8 mouse cellular contexts compared by ENCODE assay signal in the genomic region with DNA sequence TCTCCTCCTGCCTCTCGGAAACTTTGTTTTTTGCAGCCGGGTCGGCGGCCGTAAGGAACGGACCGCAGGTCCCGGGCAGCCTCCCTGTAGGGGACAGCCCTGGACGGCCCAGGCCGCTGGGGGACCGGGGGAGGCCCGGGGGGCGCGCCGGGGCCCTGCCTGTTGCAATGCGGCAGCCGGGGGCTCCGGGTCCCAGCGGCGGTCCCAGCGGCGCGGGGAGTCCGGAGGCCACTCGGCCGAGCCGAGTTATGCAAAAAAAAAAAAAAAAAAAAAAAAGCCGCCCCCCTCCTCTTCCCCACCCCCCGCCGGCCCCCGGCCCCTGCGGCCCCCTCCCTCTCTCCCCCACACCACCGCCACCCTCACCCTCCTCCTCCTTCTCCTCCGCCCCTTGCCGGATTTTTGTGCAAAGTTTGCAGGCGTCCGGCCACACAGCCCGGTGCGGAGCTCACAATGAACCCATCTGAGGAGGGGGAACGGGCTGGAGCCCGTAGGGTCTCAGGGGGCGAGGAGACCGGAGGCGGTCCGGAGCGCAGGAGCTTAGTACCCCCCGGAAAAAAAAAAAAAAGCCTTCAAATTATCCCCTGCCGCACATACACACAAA. TPM values are rescaled to one million over a fixed set of nuclear protein-coding genes. Genes with fewer than 3 reads are reported as not detected.
DNase-seq lines count a peak whose midpoint lies in the region; ATAC-seq lines count a peak whose summit lies in the region.

Zfp423 (minus strand) TSS at position 276 of the 601 bp plus-strand sequence.

- ATAC-seq in erythroblast, adult 5-6 weeks (replicated peaks; ENCODE audit: low FRiP score, poor library complexity, severe bottlenecking) = no peak
- peak; percentile 7; the same call in 1 of the 2 replicates for ATAC-seq in embryonic facial prominence, embryonic 14.5 days (ENCODE audit: low read depth)
- ATAC-seq in neural tube, embryonic 11.5 days (ENCODE audit: insufficient read depth, low FRiP score, low TSS enrichment) = peak; percentile 28

- peaks cover 88% of the 10 kb centered on the region for H3K27me3 ChIP-seq in erythroblast, embryonic 14.5 days (ENCODE audit: control insufficient read depth)
- peaks cover 19% of the 10 kb centered on the region for H3K27me3 ChIP-seq in embryonic facial prominence, embryonic 14.5 days (replicated peaks; ENCODE audit: control insufficient read depth, insufficient read depth, low read length)
- peaks cover 32% of the 10 kb centered on the region for H3K27me3 ChIP-seq in limb, embryonic 10.5 days (ENCODE audit: low read depth, poor library complexity, severe bottlenecking)
- H3K27me3 ChIP-seq in neural tube, embryonic 11.5 days (ENCODE audit: control insufficient read depth, insufficient read depth, low read length) = peaks cover 7% of the 10 kb centered on the region; the same call in 1 of the 2 replicates

- H3K4me3 ChIP-seq in erythroblast, embryonic 14.5 days (replicated peaks) = peak within 1 kb of the TSS; percentile 24
- peak within 1 kb of the TSS; percentile 92 for H3K4me3 ChIP-seq in embryonic facial prominence, embryonic 14.5 days (ENCODE audit: low read depth, low read length)
- H3K4me3 ChIP-seq in limb, embryonic 10.5 days = peak within 1 kb of the TSS; percentile 89
- peak within 1 kb of the TSS; percentile 95 for H3K4me3 ChIP-seq in neural tube, embryonic 11.5 days (ENCODE audit: low read depth, low read length)

- peak within 1 kb of the TSS; percentile 99 for H3K27ac ChIP-seq in embryonic facial prominence, embryonic 14.5 days (replicated peaks; ENCODE audit: low read depth, low read length)
- peak within 1 kb of the TSS; percentile 99 for H3K27ac ChIP-seq in limb, embryonic 10.5 days
- H3K27ac ChIP-seq in neural tube, embryonic 11.5 days (ENCODE audit: low read depth, low read length) = peak within 1 kb of the TSS; percentile 98

- intact Hi-C loops in heart, postnatal 25 days (cut with DNase I) = loop anchor here (5.0 kb wide), 1 partner anchor 42 kb away; no protein-coding TSS in a partner anchor

- peak within 1 kb of the TSS; percentile 96 for H3K9ac ChIP-seq in embryonic facial prominence, embryonic 14.5 days (ENCODE audit: low read depth, low read length)
- peak within 1 kb of the TSS; percentile 96 for H3K9ac ChIP-seq in neural tube, embryonic 11.5 days (ENCODE audit: low read length)

- H3K9me3 ChIP-seq in erythroblast, embryonic 14.5 days (ENCODE audit: control insufficient read depth, low read length) = peaks cover 2% of the 10 kb centered on the region; the same call in 1 of the 2 replicates
- no peaks in the 10 kb centered on the region for H3K9me3 ChIP-seq in embryonic facial prominence, embryonic 14.5 days (ENCODE audit: control insufficient read depth, low read length)
- H3K9me3 ChIP-seq in limb, embryonic 10.5 days (replicated peaks) = no peaks in the 10 kb centered on the region
- no peaks in the 10 kb centered on the region for H3K9me3 ChIP-seq in neural tube, embryonic 11.5 days (ENCODE audit: control insufficient read depth, low read length)

- no peaks in the 10 kb centered on the region for H3K4me1 ChIP-seq in erythroblast, embryonic 14.5 days (ENCODE audit: control insufficient read depth)
- peaks cover 46% of the 10 kb centered on the region for H3K4me1 ChIP-seq in embryonic facial prominence, embryonic 14.5 days (ENCODE audit: control insufficient read depth, insufficient read depth, low read length)
- peaks cover 68% of the 10 kb centered on the region for H3K4me1 ChIP-seq in limb, embryonic 10.5 days
- peaks cover 39% of the 10 kb centered on the region for H3K4me1 ChIP-seq in neural tube, embryonic 11.5 days (ENCODE audit: control insufficient read depth, insufficient read depth, low read length)

- no peaks in the 10 kb centered on the region for H3K36me3 ChIP-seq in erythroblast, embryonic 14.5 days (ENCODE audit: control insufficient read depth)
- H3K36me3 ChIP-seq in embryonic facial prominence, embryonic 14.5 days (ENCODE audit: control insufficient read depth, insufficient read depth, low read length) = no peaks in the 10 kb centered on the region
- H3K36me3 ChIP-seq in limb, embryonic 10.5 days = no peaks in the 10 kb centered on the region
- H3K36me3 ChIP-seq in neural tube, embryonic 11.5 days (ENCODE audit: control insufficient read depth, insufficient read depth, low read length) = no peaks in the 10 kb centered on the region

- WGBS in embryonic facial prominence, embryonic 14.5 days = 0% methylated on average over 26 of the region's 48 CpGs
- WGBS in limb, embryonic 10.5 days = under 1% methylated on average over 32 of the region's 48 CpGs
- WGBS in neural tube, embryonic 11.5 days = under 1% methylated on average over 40 of the region's 48 CpGs

- peak; percentile 60 for DNase-seq in MN1 (ENCODE audit: low spot score)
- peak; percentile 83 for DNase-seq in embryonic facial prominence, embryonic 14.5 days (ENCODE audit: low spot score)
- DNase-seq in heart, postnatal 25 days (ENCODE audit: low spot score) = peak; percentile 20
- no peak for DNase-seq in limb, embryonic 10.5 days (ENCODE audit: low spot score)
- DNase-seq in neural tube, embryonic 11.5 days (ENCODE audit: low spot score) = peak; percentile 78
- DNase-seq in urinary bladder, postnatal 10 days (ENCODE audit: low spot score) = no peak

- peak within 1 kb of the TSS; percentile 98 for H3K4me2 ChIP-seq in embryonic facial prominence, embryonic 14.5 days (ENCODE audit: low read depth, low read length)
- H3K4me2 ChIP-seq in neural tube, embryonic 11.5 days (ENCODE audit: low read depth) = peak within 1 kb of the TSS; percentile 92

RNA-seq across cellular contexts. Expression of gene Zfp423, which starts in this region (rescaled TPM):
- polyA plus RNA-seq in erythroblast, embryonic 14.5 days (2012) = 0.01 TPM in 1 of 2 replicates, not detected in the other
- total RNA-seq in erythroblast, adult 5-6 weeks (2015; ENCODE audit: low replicate concordance) = not detected in 2 replicates
- total RNA-seq in erythroblast, adult 5-6 weeks (2017; ENCODE audit: low replicate concordance) = 3.2 TPM in 1 of 2 replicates, not detected in the other
- polyA plus RNA-seq in embryonic facial prominence, embryonic 14.5 days (2014; fragmentation: Nextera tagmentation; extraction: Ambion mirVana) = 23.1 and 24.8 TPM in 2 replicates
- 1 to 10 TPM; 6.1 to 6.7 TPM for total RNA-seq in heart, postnatal 25 days (2021)
- polyA plus RNA-seq in limb, embryonic 10.5 days (2016; fragmentation: Nextera tagmentation; extraction: Ambion mirVana) = 23.6 and 29.4 TPM in 2 replicates
- polyA plus RNA-seq in neural tube, embryonic 11.5 days (2014; fragmentation: Nextera tagmentation; extraction: Ambion mirVana) = 40.6 and 40.7 TPM in 2 replicates

Comparison
In these comparisons a context has a peak if more than half of its experiments do, and no peak if none do; other contexts are left out.
1. RNA of gene Zfp423 (polyA plus RNA-seq): 40.6 to 40.7 TPM in neural tube, embryonic 11.5 days, 23.6 to 29.4 TPM in limb, embryonic 10.5 days and 23.1 to 24.8 TPM in embryonic facial prominence, embryonic 14.5 days; 0.01 TPM in erythroblast, embryonic 14.5 days; every median in the first group is over 10 times any median in the second.
2. H3K4me3 ChIP-seq: peak in every context shown above with its lines; median percentile 95 in neural tube, embryonic 11.5 days; 92 in embryonic facial prominence, embryonic 14.5 days; 89 in limb, embryonic 10.5 days; 24 in erythroblast, embryonic 14.5 days.
3. DNase-seq: peak in MN1 (single experiment), embryonic facial prominence, embryonic 14.5 days (single experiment), heart, postnatal 25 days (single experiment) and neural tube, embryonic 11.5 days (single experiment); none in limb, embryonic 10.5 days (single experiment) and urinary bladder, postnatal 10 days (single experiment).
4. Peak in every context shown above with its lines, with median percentiles within 50 percentile points of each other: H3K27ac ChIP-seq.